Mouse (Mus musculus): ENCODE measurements around the gene H2al1g.
"Not testable (repeated sequence)": the region's sequence is repeated elsewhere in the genome, so short reads cannot be mapped to it uniquely, and the experiment has no call there.

DNA sequence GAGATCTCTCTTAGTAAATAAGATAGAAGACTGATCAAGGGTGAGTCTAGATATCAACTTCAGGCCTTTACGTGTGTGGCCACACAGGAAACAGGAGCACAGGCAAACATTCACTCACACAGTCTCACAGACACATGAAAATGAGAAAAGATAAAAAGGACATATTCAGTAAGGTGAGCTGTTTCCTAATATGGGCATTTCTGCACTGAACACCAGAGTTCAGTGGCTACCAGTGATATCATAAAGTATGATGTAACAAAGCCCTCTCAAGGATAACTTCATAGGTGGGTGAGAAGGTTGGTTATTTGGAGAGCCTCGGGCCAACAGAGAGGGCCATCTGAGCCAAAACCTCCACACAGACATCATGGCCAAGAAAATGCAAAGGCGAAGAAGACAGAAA lies 19.1 kb upstream of the H2al1g start, which contains the start of gene H2al1a:
- not testable (repeated sequence) for TF ChIP-seq POLR2A (IDR thresholded peaks at IDR 0.05; ENCODE audit: control insufficient read depth, extremely low read depth, insufficient read depth, low read length, poor library complexity); CTCF (IDR thresholded peaks at IDR 0.05; ENCODE audit: borderline replicate concordance, control insufficient read depth, extremely low read depth, insufficient read depth, low read length, poor library complexity)

Data from thymus, adult 2 months (tissue).